Mouse (Mus musculus) liver, embryonic 11.5 days (tissue): Measurements from ENCODE around the gene Tcl1b3. TPM values are rescaled to one million over a fixed set of nuclear protein-coding genes. Genes with fewer than 3 reads are reported as not detected.
"Not testable (repeated sequence)": the region's sequence is repeated elsewhere in the genome, so short reads cannot be mapped to it uniquely, and the experiment has no call there.

Experiments
- ATAC-seq: fragments of 200-750 bp; cut with Nextera tagmentation; replicated peaks from 2 replicates; pipeline ENCODE4 v1.8.0; 2017; ENCODE audit warnings: moderate number of reproducible peaks, mild to moderate bottlenecking, moderate TSS enrichment, moderate library complexity; ENCODE audit not compliant: low FRiP score
- DNase-seq: peaks from one replicate; pipeline ENCODE4 v3.0.0-alpha.2; 2017; ENCODE audit warnings: low spot score
- H3K27ac ChIP-seq: fragments of 300-500 bp; sonication (generic); 2 replicates; pipeline ENCODE4 v1.5.1; 2014; ENCODE audit warnings: mild to moderate bottlenecking, low read depth, low read length, control low read depth
- H3K27me3 ChIP-seq: fragments of 300-500 bp; sonication (generic); replicated peaks from 2 replicates; pipeline ENCODE4 v1.6.1; 2014; ENCODE audit warnings: low read length, mixed read lengths; ENCODE audit not compliant: control insufficient read depth, insufficient read depth
- H3K36me3 ChIP-seq: fragments of 300-500 bp; sonication (generic); 2 replicates; pipeline ENCODE4 v1.6.1; 2014; ENCODE audit warnings: mild to moderate bottlenecking, low read length, moderate library complexity, mixed read lengths; ENCODE audit not compliant: control insufficient read depth, insufficient read depth
- H3K4me1 ChIP-seq: fragments of 300-500 bp; sonication (generic); replicated peaks from 2 replicates; pipeline ENCODE4 v1.6.1; 2014; ENCODE audit warnings: low read length, mixed read lengths; ENCODE audit not compliant: control insufficient read depth, insufficient read depth
- H3K4me2 ChIP-seq: fragments of 300-500 bp; sonication (generic); 2 replicates; pipeline ENCODE4 v1.6.1; 2014; ENCODE audit warnings: mild to moderate bottlenecking, control low read depth, moderate library complexity
- H3K4me3 ChIP-seq: fragments of 300-500 bp; sonication (generic); 2 replicates; pipeline ENCODE4 v1.5.1; 2014; ENCODE audit warnings: low read depth, low read length, control low read depth
- H3K9ac ChIP-seq: fragments of 300-500 bp; sonication (generic); 2 replicates; pipeline ENCODE4 v1.6.1; 2014; ENCODE audit warnings: low read depth, low read length, control low read depth
- H3K9me3 ChIP-seq: fragments of 300-500 bp; sonication (generic); 2 replicates; pipeline ENCODE4 v1.6.1; 2016; ENCODE audit warnings: low read length, inconsistent platforms, mixed read lengths; ENCODE audit not compliant: control insufficient read depth
- WGBS: fragments of 180-500 bp; shearing (Covaris S2); extraction: QIAGEN DNeasy Blood & Tissue Kit; methylation state at CpG from one replicate; pipeline ENCODE4 v1.1.7; 2014; 5-methylcytosine and 5-hydroxymethylcytosine counted together
- polyA plus RNA-seq: library from polyadenylated mRNA; unstranded; fragments of >200 nt; fragmentation: Nextera tagmentation; extraction: Ambion mirVana; gene quantifications from 2 replicates; pipeline ENCODE4 v1.2.1, GENCODE M21; 2014

Tcl1b3 gene
- not detected in 2 replicates for polyA plus RNA-seq

- WGBS = 91% methylated on average over 6 of the region's 6 CpGs
- H3K36me3 ChIP-seq, DNase-seq, H3K27me3 ChIP-seq, H3K27ac ChIP-seq, H3K4me1 ChIP-seq, H3K9me3 ChIP-seq, H3K4me2 ChIP-seq, H3K9ac ChIP-seq, ATAC-seq, H3K4me3 ChIP-seq: not testable (repeated sequence)
These were observed at the start of gene Tcl1b3 for GRCm38 (mm10) chr12:105190743-105191142. TSS of gene Tcl1b3 (plus strand) at chr12:105191043.

DNA sequence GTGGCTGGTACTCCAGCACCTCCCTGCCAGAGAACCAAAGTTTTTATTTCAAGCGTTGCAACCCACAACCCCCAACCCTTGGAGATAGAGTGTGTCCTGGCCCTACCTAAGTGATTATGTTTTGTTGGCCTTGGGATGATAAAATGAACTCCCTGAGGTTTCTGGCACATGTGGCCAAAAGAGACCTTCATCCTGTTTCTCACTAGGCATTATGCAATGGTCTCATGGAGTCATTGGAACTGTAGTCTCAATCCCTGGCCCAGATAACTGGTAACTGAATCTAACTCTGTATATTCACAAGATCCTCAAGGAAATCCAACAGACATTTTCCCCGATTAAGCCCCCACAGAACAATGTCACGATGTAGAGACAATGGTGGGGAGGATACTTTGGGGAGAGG lies 47.7 kb upstream of the Tcl1b3 start:
- Histone ChIP-seq H3K4me3 (no peak overlapping the region), H3K4me2 (no peak overlapping the region), H3K36me3 (no peaks in the 10 kb centered on the region), H3K4me1 (no peaks in the 10 kb centered on the region), H3K27me3 (no peaks in the 10 kb centered on the region), H3K27ac (no peak overlapping the region), H3K9me3 (no peaks in the 10 kb centered on the region), H3K9ac (no peak overlapping the region)
- ATAC-seq (no peak), DNase-seq (no peak)
- WGBS = 83% methylated on average over 3 of the region's 3 CpGs

- not testable (repeated sequence) for H3K9ac ChIP-seq, H3K27me3 ChIP-seq, H3K4me2 ChIP-seq, DNase-seq, H3K9me3 ChIP-seq, ATAC-seq, H3K4me1 ChIP-seq, H3K4me3 ChIP-seq, H3K36me3 ChIP-seq, H3K27ac ChIP-seq
- WGBS = 22% methylated on average over 1 of the region's 1 CpGs
These were observed 45.9 kb upstream of the Tcl1b3 start for GRCm38 (mm10) chr12:105144928-105145327.

- Histone ChIP-seq H3K9me3 (no peaks in the 10 kb centered on the region), H3K9ac (no peak within 1 kb of the TSS), H3K36me3 (no peaks in the 10 kb centered on the region), H3K27me3 (no peaks in the 10 kb centered on the region), H3K4me3 (no peak within 1 kb of the TSS), H3K27ac (no peak within 1 kb of the TSS), H3K4me2 (no peak within 1 kb of the TSS), H3K4me1 (no peaks in the 10 kb centered on the region)
- WGBS = 55% methylated on average over 3 of the region's 3 CpGs
- no peak for ATAC-seq
- DNase-seq = no peak
These were observed 45.1 kb upstream of the Tcl1b3 start, which contains the start of gene Tcl1b2 for GRCm38 (mm10) chr12:105145714-105146113. TSS of gene Tcl1b2 (plus strand) at chr12:105146014.

DNA sequence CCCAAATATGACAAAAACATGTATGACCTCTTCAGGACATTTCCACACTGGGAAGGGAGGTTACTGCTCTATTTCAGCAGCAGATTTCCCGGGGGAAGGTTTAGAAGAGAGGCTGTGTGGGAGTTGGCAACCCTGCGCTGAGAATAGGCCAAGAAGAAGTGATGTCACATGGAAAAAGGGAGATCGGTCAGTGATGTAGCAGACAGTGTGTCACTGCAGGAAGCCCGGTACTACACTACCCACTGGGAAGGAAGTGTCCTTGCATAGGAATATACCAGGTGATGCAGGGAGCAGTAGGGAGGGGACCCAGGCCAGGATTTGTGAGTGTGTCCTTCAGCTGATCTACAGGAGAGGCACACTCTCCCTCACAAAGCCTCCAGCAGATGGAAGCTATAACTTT lies 35.6 kb upstream of the Tcl1b3 start:
- ATAC-seq, H3K36me3 ChIP-seq, H3K9ac ChIP-seq, H3K4me1 ChIP-seq, H3K9me3 ChIP-seq, DNase-seq, H3K4me3 ChIP-seq, H3K27ac ChIP-seq, H3K27me3 ChIP-seq, H3K4me2 ChIP-seq: not testable (repeated sequence)
- 59% methylated on average over 4 of the region's 4 CpGs for WGBS

- Histone ChIP-seq H3K4me3 (no peak overlapping the region), H3K36me3 (no peaks in the 10 kb centered on the region), H3K27ac (no peak overlapping the region), H3K4me1 (no peaks in the 10 kb centered on the region), H3K9me3 (no peaks in the 10 kb centered on the region), H3K4me2 (no peak overlapping the region), H3K9ac (no peak overlapping the region), H3K27me3 (no peaks in the 10 kb centered on the region)
- DNase-seq (no peak), ATAC-seq (no peak)
- WGBS = 62% methylated on average over 6 of the region's 6 CpGs
These were observed 32.0 kb upstream of the Tcl1b3 start for GRCm38 (mm10) chr12:105158842-105159241.

DNA sequence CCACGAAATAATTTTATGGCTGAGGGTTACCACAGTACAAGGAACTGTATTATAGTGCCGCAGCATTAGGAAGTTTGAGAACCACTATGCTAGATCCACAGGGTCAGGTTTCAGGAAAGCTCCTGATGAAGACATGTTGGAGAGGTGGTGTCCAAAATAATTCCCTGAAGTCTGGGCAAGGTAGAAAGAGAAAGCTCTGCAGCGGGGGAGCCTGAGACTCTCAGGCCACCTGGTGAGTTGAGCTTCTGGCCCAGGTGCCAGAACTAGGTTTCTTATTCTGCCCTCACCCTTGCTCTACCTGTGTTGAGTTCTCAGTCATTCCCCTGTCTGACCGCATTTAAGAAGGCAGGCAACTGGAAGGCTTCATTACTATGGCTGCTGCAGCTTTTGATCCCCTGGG lies 31.5 kb upstream of the Tcl1b3 start, which contains the start of gene Tcl1b1:
Tcl1b1 (plus strand) TSS at position 301 of the 400 bp plus-strand sequence.
- H3K9me3 ChIP-seq = no peaks in the 10 kb centered on the region
- WGBS = 71% methylated on average over 4 of the region's 4 CpGs
- no peaks in the 10 kb centered on the region for H3K36me3 ChIP-seq
- no peak within 1 kb of the TSS for H3K4me2 ChIP-seq
- no peak within 1 kb of the TSS for H3K4me3 ChIP-seq
- H3K4me1 ChIP-seq = no peaks in the 10 kb centered on the region
- ATAC-seq (no peak), DNase-seq (no peak)
- no peak within 1 kb of the TSS for H3K27ac ChIP-seq
- H3K9ac ChIP-seq = no peak within 1 kb of the TSS
- H3K27me3 ChIP-seq = no peaks in the 10 kb centered on the region

- no peak overlapping the region for H3K9ac ChIP-seq
- H3K4me3 ChIP-seq = no peak overlapping the region
- no peaks in the 10 kb centered on the region for H3K36me3 ChIP-seq
- no peaks in the 10 kb centered on the region for H3K9me3 ChIP-seq
- H3K27ac ChIP-seq = no peak overlapping the region
- no peak for ATAC-seq
- no peaks in the 10 kb centered on the region for H3K27me3 ChIP-seq
- no peaks in the 10 kb centered on the region for H3K4me1 ChIP-seq
- H3K4me2 ChIP-seq = no peak overlapping the region
- 57% methylated on average over 3 of the region's 3 CpGs for WGBS
- DNase-seq = no peak
These were observed 24.1 kb upstream of the Tcl1b3 start for GRCm38 (mm10) chr12:105166734-105167133.

- H3K4me2 ChIP-seq = no peak overlapping the region
- no peaks in the 10 kb centered on the region for H3K9me3 ChIP-seq
- no peaks in the 10 kb centered on the region for H3K4me1 ChIP-seq
- no peak overlapping the region for H3K4me3 ChIP-seq
- 60% methylated on average over 2 of the region's 2 CpGs for WGBS
- H3K36me3 ChIP-seq = no peaks in the 10 kb centered on the region
- H3K27me3 ChIP-seq = no peaks in the 10 kb centered on the region
- no peak overlapping the region for H3K9ac ChIP-seq
- DNase-seq (no peak), ATAC-seq (no peak)
- no peak overlapping the region for H3K27ac ChIP-seq
These were observed 17.5 kb upstream of the Tcl1b3 start for GRCm38 (mm10) chr12:105173366-105173765.
